Mouse (Mus musculus): ENCODE data around the gene Psma1.
A peak's percentile ranks its signal among the peaks of the same experiment; 100 is the strongest.

- peak; percentile 77 for TF ChIP-seq CTCF (IDR thresholded peaks at IDR 0.05; ENCODE audit: low read depth)
- no peak for TF ChIP-seq EP300 (optimal IDR thresholded peaks at IDR 0.05)
These were observed at the start of gene Psma1 for GRCm38 (mm10) chr7:114276005-114276752.
